Mouse (Mus musculus) myocyte (in vitro differentiated cells): ENCODE measurements around the gene Rpl5.

Experiments used
- E2F4 ChIP-seq: IDR thresholded peaks from one replicate; pipeline ENCODE4 v1.6.1; 2011; ENCODE audit warnings: mild to moderate bottlenecking, control low read depth, moderate library complexity; ENCODE audit not compliant: insufficient read depth
- MAX ChIP-seq: IDR thresholded peaks from one replicate; pipeline ENCODE4 v1.6.1; 2011; ENCODE audit warnings: low read depth, mild to moderate bottlenecking, control low read depth
- POLR2A ChIP-seq: IDR thresholded peaks from one replicate; pipeline ENCODE4 v1.6.1; 2011; ENCODE audit warnings: low read depth, mild to moderate bottlenecking, control low read depth, moderate library complexity; ENCODE audit not compliant: insufficient read length
- POLR2AphosphoS2 ChIP-seq: IDR thresholded peaks from one replicate; pipeline ENCODE4 v1.6.1; 2011; ENCODE audit warnings: low read depth, control low read depth; ENCODE audit not compliant: insufficient read length

- TF ChIP-seq MAX = no peak
- TF ChIP-seq POLR2A = no peak
- no peak for TF ChIP-seq E2F4
- no peak for TF ChIP-seq POLR2AphosphoS2
Measured at GRCm38 (mm10) chr5:107855546-107855945, 44.8 kb upstream of the Rpl5 start.
